Mouse (Mus musculus) induced T-regulatory cell, adult 2 months (primary cell): ENCODE measurements around the gene Pnpla6.
A peak's percentile ranks its signal among the peaks of the same experiment; 100 is the strongest.

Source experiments
- DNase-seq: peaks from one replicate; pipeline ENCODE4 v3.0.0-alpha.2; 2012; ENCODE audit warnings: low read depth

Pnpla6 gene

GRCm38 (mm10) chr8:3515260-3515671, at the start of gene Pnpla6:
Gene Pnpla6 (plus strand): TSS chr8:3515384.
- peak; percentile 87 for DNase-seq

- DNase-seq: peak; percentile 92
These were observed 47.9 kb upstream of the Pnpla6 start, which contains the start of gene Pex11g for GRCm38 (mm10) chr8:3467006-3467885. Gene Pex11g (minus strand): TSS chr8:3467680.

GRCm38 (mm10) chr8:3467886-3468545, 47.2 kb upstream of the Pnpla6 start:
- peak; percentile 24 for DNase-seq

- peak; percentile 40 for DNase-seq
These were observed 46.3 kb upstream of the Pnpla6 start for GRCm38 (mm10) chr8:3468838-3469237.

- DNase-seq: no peak
These were observed 44.6 kb upstream of the Pnpla6 start, which contains the start of gene Tex45 for GRCm38 (mm10) chr8:3470562-3470961. Gene Tex45 (plus strand): TSS chr8:3470862.

GRCm38 (mm10) chr8:3475715-3476429, 39.3 kb upstream of the Pnpla6 start:
- DNase-seq: no peak

- no peak for DNase-seq
These were observed 34.9 kb upstream of the Pnpla6 start for GRCm38 (mm10) chr8:3480221-3480785.

- DNase-seq: peak; percentile 49
These were observed 33.6 kb upstream of the Pnpla6 start for GRCm38 (mm10) chr8:3481605-3482004.

GRCm38 (mm10) chr8:3482240-3482740, 32.9 kb upstream of the Pnpla6 start:
- no peak for DNase-seq

- no peak for DNase-seq
These were observed 31.6 kb upstream of the Pnpla6 start for GRCm38 (mm10) chr8:3483546-3483945.

GRCm38 (mm10) chr8:3485192-3485591, 30.0 kb upstream of the Pnpla6 start:
- DNase-seq: no peak

GRCm38 (mm10) chr8:3492901-3493844, 22.0 kb upstream of the Pnpla6 start, which contains the start of gene Zfp358:
Gene Zfp358 (plus strand): TSS chr8:3493138.
- DNase-seq: peak; percentile 58

GRCm38 (mm10) chr8:3493845-3494208, 21.4 kb upstream of the Pnpla6 start:
- no peak for DNase-seq

- DNase-seq: no peak
These were observed 19.4 kb upstream of the Pnpla6 start for GRCm38 (mm10) chr8:3495578-3496427.

- DNase-seq: no peak
These were observed 18.8 kb upstream of the Pnpla6 start for GRCm38 (mm10) chr8:3496428-3496748.

GRCm38 (mm10) chr8:3498583-3498982, 16.6 kb upstream of the Pnpla6 start:
- DNase-seq: no peak

- DNase-seq: no peak
These were observed 15.4 kb upstream of the Pnpla6 start for GRCm38 (mm10) chr8:3499751-3500150.

- peak; percentile 98 for DNase-seq
These were observed 14.7 kb upstream of the Pnpla6 start, which contains the start of gene Mcoln1 for GRCm38 (mm10) chr8:3500235-3501090. Gene Mcoln1 (plus strand): TSS chr8:3500457.

GRCm38 (mm10) chr8:3502217-3502616, 13.0 kb upstream of the Pnpla6 start:
- no peak for DNase-seq
